Mouse (Mus musculus) MEL-GATA-1-ER (cell line): ENCODE data around the gene Eif5a2.
"Not testable (repeated sequence)": the region's sequence is repeated elsewhere in the genome, so short reads cannot be mapped to it uniquely, and the experiment has no call there.

ENCODE experiments used
- DNase-seq: peaks from one replicate; pipeline ENCODE4 v3.0.0-alpha.2; 2012; ENCODE audit warnings: low read depth; ENCODE audit errors: extremely low read depth

Eif5a2 gene

DNA sequence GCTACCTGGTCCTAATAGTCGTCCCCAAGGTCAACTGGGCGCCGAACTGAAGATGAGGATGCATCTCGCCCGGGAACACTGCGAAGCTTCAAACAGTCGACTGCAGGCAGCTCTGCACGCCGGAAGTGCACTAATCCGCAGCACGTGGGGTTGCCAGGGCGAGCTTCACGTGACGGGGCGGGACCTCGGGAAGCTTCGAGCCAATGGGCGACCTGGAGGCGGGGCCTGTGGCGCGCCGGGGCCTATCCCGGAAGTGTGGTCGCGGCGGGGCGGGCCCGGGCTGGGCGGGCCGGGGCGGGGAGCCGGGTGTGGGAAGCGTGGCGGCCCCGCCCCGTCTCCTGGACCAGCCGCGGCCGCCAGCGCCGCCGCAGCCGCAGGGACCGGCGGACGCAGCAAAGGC lies at the start of gene Eif5a2:
Eif5a2 (plus strand) TSS at position 283 of the 400 bp plus-strand sequence.
- DNase-seq = peak; percentile 63

DNA sequence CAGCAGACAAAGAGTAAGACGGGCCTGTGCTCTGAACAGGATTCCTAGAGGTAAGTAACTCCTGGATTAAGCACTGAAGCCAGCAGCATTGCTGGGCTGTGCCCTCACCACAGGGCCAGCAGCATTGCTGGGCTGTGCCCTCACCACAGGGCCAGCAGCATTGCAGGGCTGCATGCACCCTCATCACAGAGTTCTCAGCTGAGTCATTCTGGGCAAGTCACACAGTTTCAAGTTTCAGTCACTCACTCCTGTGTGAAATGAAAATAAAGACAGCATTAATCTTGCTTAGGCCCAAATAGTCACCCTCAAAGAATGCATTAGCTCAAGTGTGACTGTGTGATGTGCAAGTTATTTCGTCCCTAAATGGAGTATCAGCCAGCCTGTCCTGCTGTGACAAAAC lies 46.4 kb upstream of the Eif5a2 start:
- no peak for DNase-seq

DNA sequence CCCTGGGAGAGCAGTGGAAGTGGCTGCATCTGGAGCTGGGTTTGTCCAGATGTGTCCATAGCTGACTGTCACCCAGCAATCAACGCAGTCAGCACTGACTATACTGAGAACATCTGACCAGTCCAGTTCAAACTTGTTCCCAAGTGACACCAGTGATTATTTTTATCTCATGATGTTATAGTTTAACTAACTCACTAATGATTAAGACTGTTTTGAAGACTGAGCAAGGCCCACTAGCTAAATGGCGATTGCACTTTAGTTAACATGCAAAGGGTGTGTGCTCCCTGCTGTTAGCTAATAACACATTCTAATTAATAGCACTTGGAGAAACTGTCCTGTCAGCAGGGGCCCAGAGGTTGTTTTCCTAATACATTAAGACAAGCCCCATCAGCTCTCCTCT lies 44.1 kb upstream of the Eif5a2 start:
- DNase-seq = no peak

DNA sequence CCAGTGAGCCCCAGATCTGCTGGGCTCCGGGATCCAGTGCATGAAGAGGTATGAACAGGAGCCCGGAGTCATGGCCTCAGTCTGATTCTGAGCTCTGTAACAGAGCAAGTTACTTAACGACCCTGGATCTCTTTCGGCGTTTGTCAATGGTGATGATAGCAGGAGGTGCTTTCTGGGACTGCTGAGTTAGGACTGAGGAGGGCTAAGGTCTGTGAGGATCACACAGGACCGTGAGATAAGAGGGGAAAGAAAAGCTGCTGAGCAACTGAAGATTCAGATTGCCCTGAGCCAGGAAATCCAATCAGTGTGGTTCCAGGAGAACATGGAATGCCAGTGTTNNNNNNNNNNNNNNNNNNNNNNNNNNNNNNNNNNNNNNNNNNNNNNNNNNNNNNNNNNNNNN lies 40.7 kb upstream of the Eif5a2 start:
- no peak for DNase-seq

DNA sequence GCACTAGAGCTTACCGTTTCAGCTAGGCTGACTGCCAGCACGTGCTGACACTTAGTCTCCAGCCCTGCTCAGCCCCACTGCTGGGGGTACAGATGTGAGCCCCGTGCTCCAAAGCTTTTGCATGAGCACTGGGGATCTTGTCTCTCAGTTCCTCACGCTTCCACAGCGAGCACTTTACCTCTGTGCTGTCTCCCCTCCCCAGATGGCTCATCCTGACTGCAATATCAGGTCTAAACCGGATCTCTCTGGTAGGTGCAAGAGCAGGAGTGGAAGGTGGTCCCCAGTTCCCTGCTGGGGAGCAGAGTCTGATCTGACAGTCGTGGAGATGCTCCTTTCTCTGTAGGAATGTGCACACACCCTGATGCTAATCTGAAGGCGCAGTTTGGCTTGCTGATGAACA lies 37.8 kb upstream of the Eif5a2 start:
- no peak for DNase-seq

DNA sequence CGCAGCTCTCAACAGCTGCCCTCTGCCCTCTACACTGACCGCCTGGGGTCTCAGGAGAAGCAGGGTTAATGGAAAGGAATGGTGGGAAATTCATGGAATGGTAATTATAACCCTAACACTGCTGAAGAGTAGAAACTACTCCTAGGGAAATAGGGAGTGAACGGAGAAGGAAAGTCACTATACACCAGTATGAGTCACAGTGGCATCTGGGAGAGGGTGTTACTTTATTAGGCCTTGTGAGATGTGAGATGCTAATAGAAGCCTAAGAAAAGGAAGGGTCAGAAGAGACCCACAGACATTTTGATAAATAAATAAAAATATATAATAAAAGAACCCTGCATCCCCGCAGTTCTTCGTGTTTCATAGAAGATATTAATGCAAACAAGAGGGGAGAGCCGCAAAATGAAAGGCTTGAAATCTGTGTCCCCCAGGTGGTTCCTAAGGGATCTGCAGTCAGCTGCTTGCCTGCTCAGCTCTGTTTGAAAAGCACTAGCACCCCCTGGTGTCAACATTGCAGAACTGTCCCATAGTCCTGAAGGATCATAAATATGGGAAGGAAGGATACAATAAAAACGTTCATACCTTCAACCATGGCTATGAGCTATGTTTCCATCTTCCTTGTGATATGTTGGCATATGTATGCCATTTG lies 35.1 kb upstream of the Eif5a2 start:
- peak; percentile 68 for DNase-seq

DNA sequence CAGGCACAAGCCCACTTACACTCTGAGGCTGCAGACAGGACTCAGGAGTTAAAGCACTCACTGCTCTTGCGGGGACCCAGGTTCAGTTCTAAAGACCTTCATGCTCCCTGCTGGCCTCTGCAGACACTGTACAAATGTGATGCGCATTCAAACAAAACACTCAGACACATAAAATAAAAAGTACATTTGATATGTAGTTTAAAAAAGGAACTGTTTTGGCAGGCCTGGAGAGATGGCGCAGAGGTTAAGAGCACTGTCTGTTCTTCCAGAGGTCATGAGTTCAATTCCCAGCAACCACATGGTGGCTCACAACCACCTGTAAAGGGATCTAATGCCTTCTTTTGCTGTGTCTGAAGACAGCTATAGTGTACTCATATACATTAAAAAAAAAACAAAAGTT lies 32.9 kb upstream of the Eif5a2 start:
- DNase-seq = peak; percentile 13

DNA sequence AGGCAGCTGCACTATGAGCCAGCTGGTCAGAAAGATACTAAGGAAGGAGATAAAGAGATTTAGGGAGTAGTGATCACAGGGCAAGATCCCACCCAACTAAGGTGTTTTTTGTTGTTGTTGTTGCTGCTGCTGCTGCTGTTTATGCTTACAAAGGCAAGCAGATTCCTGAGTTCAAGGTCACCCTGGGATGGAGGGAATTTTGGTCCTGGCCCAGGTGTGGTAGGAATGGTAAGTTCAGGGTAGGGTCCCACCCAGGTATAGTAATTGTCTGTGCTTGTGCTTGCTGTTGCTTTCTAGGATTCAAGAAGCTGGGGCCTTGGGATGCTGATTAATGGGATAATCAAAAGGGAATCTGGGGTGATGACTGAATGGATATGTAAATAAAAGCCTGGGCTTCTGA lies 32.1 kb upstream of the Eif5a2 start:
- no peak for DNase-seq

DNA sequence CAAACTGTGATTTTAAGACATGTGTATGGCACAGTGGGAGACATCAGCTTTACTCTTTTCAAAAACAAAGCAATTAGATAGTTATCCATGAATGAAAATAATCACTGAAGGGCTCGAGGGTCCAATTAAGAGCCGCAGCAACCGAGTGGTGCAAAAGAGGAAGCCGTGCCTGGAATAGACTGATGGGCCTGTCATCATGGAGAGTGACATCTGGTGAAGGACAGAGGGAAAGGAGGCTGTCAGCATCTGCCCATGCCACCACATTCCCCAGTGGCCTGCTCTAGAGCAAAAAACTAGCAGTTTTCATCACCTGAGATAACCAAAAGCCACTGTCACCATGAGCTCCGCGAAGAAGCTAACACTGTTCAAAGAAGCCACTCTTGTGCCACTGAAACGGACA lies 25.6 kb upstream of the Eif5a2 start:
- no peak for DNase-seq

DNA sequence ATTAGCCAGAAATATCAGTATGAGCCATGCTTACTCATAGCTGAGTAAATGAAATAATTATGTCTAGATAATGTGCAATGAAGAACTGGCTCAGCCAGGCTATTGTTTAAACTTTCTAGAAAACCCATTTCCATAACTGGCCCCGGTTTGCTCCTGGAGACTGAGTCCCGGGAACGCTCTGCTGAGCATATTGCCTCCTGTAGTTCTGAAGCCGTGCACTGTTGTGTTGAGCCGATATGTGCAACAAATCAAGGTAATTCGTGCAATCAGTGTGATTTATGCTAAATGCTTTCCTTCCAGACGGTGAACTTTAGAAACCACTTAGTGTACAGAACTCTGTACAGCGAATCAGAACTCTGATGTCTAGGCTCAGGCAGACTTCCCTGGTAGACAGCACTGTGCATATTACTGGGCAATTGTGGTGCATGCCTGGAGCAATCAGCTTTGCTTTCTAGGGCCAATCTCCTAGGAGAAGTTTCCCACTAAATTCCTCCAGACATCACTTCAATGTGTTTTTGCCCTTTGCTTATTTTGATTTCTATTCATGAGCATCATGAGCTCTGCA lies 19.8 kb upstream of the Eif5a2 start:
- no peak for DNase-seq

DNA sequence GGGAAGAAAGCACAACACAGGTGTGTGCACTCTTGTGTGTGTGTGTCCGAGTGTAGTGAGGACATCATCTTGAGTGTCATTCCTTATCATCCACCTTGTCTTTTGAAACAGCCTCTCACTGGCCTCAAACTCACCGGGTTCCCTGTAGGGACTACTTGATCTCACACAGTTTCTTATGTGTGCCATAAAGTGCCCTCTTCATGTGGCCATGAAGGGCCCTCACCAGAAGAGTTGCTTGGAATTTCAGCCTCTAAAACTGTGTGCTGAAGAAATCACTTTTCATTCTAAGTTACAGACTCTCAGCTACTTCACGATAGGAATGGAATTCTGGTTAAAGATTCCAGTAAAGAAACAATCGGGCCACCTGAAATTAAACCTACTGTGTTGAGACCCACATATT lies 14.1 kb upstream of the Eif5a2 start:
- DNase-seq = no peak

DNA sequence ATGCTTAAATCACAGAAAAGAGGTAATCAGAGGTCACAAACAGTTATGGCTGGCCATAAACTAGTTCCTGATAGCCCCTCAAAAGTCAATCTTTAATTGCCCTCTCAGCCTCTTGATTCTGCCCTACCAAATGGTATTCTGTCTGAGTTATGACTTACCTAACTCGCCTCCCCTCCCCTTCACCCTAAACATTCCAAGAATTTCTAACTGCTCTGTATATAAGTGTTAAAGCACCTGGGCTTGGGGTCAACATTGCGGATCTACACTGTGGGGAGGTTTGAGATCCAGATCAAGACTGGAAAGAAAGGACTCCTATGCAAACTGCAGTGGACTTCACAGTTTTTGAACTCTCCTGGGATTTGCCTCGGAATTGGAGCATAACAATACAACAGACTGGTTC lies 12.9 kb upstream of the Eif5a2 start:
- no peak for DNase-seq

DNA sequence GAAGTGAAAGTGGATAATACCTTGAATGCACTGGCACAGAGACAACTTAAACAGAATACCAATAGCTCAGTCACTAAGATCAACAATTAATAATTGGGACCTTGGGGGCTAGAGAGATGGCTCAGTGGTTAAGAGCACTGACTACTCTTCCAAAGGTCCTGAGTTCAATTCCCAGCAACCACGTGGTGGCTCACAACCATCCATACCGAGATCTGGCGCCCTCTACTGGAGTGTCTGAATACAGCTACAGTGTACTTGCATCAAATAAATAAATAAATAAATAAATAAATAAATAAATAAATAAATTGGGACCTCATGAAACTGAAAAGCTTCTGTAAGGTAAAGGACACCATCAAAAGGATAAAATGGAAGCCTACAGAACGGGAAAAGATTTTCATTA lies 8.2 kb upstream of the Eif5a2 start:
- not testable (repeated sequence) for DNase-seq

DNA sequence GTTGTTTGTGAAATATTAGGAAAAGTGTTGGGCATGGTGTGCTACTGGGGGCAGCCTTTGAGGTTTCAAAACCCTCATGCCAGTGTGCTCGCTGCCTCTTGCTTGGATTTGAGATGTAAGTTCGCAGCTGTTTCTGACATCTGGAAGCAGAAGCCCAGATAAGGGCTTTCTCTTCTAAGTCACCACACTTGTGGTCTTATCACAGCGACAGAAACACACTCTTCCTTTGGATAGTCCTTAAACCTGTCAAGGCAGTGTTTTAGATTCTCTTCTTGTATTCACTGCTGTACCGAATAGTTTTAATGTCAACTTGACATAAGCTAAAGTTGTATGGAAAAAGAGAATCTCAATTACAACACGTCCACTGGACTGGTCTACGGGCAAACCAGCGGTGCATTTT lies 5.7 kb upstream of the Eif5a2 start:
- DNase-seq = peak; percentile 83

DNA sequence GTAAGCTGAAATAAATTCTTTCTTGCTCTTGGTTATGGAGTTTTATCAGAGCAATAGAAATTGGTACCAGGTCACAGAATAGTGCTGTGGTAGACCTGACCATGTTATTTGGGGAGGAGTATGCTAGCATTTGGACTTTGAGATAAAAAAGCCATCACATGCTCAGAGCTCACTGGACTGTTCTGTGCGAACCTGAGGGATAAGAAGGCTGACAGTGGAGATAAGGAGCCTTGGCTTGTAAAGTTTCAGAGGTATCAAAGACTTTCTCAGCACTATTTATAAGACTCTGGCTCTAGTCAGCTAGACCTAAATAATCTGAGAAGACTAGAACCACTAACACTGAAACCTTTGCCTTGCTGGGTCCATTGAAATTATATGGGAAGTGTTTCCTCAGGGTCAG lies 5.1 kb upstream of the Eif5a2 start:
- DNase-seq = peak; percentile 66

DNA sequence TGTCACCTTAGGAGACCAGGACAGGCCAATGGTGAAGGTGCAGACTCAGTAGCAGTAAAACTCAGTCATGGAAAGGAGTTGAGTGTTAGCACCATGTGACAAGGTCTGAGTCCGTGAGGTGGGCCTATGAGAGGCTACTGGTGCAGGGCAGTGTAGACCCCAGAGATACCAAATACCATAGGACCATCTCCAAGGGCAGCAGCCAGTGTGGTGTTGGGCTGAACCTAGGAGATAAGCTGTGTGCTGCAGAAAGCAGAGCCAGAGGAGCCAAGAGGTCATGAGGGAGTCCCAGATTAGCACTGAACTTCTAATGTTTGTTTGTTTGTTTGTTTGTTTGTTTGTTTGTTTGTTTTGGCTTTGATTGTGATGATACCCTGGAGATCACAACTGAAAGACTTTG lies 4.6 kb upstream of the Eif5a2 start:
- DNase-seq = no peak

DNA sequence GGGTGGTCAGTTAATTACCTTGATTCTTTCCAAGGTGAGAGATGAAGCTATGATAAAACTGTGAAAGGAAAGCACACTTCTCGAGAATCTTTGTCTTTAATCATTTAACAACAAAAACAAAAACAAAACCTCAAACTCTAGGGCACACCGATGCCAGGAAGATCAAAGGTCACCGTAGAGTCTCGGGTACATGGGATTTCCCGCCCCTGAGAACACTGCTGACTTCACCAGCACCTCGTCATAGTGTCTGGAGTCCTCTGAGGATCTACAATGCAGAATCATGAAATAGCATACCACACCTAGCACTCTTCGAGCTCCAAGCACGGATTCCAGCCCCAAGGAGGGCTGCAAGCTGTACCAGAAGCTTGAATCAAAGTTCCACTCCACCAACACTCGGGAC lies 565 bp upstream of the Eif5a2 start:
- no peak for DNase-seq

DNA sequence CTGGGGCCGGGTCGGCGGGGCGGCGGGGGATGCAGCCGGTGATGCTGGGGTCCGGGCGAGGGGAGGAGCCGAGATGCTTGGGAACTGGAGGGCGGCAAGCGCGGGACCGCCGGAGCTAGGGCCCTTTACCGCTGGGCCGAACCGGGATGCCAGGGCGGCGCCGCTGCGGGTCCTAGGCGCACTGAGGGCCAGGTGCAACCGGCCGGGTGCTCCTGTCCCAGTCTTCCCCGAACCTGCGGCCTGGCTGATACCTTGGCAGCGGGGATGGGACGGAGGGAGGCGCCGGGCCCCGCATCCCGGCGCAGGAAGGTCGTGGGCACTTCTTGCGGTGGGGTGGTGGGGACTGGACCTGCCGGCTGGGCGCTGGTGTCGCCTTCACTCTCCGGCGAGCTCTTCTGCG lies 346 bp downstream of the Eif5a2 start:
- DNase-seq = no peak

DNA sequence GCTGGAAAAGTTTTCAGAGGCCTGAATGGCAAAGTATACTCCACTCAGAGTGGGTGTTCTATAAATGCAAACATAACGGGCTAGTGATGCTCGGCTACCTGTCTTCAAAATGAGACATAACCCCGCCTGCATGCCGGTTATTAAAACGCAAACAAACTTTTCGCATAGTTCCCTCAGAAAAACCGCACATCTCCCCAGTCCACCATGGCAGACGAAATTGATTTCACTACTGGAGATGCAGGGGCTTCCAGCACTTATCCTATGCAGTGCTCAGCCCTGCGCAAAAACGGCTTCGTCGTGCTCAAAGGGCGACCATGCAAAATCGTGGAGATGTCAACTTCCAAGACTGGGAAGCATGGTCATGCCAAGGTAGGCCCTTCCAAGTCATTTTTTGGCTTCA lies 772 bp downstream of the Eif5a2 start:
- DNase-seq = no peak

DNA sequence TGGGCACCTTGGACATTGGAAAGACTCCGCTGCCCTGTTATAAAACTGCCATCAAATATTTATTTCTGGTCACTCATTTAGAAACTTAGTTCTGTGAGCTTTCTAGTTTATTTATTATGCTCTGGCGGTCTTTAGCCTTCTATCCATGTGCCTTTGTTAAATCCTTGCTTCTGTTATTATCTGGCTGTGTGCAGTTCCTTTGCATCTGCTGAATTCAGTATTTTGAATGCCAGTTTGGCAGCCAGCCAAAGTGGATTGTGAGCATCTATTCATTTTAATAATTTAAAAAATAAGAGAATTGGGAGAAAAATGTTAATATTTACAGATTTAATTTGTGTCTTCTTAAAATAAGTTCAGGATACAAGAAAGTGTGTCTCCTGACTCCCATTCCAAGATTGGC lies 3.1 kb downstream of the Eif5a2 start:
- no peak for DNase-seq

DNA sequence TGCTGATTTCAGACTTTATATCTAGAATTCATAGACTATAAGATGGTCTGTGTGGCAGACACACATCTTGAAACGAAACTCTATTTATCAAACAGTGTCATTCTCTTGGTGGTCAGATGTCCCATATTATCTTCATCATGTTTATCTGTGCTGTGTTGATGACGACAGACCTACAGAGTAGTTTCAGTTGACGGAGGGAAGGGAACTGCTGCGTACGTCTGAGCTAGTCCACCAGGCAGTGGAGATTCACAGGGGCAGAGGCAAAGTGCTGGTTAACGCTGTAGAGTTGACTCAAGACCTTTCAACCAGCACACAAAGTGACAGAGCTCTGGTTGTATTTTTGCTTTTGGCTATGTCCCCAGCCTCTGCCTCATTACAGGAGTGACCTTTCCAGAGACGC lies 13.8 kb downstream of the Eif5a2 start:
- no peak for DNase-seq

DNA sequence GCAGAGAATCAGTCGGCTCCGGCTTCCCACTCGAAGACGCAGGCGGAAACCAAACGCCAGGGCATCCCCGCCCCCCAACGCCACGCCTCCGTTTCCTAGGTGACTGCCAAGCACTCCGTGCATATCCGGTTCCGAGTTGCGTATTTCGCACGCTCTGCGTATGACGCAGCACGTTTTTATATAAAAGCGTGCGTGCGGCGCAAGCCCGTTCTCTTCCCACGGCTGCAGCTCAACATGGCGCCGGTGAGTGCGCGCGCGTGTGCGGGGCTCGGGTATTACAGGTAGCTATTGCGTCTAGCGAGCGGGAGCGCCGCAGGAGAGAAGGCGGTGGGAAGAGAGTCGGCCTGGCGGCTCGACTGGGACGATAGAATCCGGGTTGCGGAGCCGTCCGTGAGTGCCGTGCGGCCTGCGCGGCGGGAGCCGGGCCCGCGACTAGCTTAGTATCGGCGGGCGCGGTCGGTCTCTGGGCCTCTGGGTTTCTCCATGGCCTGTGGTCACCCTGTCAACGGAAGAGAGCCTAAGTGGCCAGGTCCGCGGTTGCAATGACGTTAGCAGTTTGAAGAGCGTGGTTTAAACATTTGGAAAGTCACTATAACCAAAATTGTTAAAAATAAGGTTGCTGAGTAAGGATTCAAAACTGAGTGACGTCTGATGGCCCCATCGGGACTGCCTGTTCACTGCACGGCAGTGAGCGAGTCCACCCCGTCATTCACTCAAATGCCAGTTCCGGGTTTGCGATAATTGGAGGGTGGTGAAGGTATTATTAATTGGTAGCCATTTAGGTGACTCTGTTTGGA lies 24.4 kb downstream of the Eif5a2 start, which contains the start of gene Rpl22l1:
Rpl22l1 (plus strand) TSS at position 136 of the 797 bp plus-strand sequence.
- DNase-seq = peak; percentile 93
